Mouse (Mus musculus) thymus, postnatal 36 days (tissue): ENCODE measurements around the gene Dusp12.
A peak's percentile ranks its signal among the peaks of the same experiment; 100 is the strongest.

Source experiments
- DNase-seq, 2 experiments: peaks; one replicate each; pipeline ENCODE4 v3.0.0; 2022; ENCODE audit warnings: mixed read lengths in 2 of 2

Dusp12 gene

DNA sequence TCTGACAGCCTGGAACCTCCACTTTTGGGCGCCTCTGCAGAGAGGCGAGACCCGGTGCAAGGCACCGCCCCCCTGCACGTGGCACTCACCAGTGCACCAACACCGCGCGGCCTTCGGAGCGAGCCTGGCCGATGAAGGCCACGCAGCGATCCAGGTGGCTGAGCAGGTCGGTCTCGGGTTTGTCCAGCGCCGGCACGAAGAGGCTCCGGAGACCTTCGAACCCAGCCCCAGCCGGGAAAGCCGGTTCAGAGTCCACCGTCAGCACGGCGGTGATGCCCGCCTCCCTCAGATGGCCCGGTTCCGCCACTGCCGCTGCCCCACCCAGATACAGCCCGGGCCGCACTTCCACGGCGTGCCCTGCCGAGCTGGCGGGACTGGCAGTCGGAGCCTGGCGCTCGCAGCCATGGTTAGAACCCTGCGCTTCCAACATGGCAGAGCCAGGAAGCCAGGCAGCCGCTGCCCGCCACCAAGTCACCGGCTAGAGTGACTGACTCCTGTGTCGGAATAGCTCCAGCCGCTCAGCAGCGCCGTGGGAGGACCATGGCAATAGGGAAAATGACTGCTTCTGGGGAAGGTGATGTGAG lies at the start of gene Dusp12, which contains the start of gene Gm26620:
Gene Dusp12 (minus strand): TSS at position 563 of the 584 bp plus-strand sequence.
Gene Gm26620 (plus strand): TSS at position 88 of the 584 bp plus-strand sequence.
- DNase-seq, result peak; percentile 79 to 83

DNA sequence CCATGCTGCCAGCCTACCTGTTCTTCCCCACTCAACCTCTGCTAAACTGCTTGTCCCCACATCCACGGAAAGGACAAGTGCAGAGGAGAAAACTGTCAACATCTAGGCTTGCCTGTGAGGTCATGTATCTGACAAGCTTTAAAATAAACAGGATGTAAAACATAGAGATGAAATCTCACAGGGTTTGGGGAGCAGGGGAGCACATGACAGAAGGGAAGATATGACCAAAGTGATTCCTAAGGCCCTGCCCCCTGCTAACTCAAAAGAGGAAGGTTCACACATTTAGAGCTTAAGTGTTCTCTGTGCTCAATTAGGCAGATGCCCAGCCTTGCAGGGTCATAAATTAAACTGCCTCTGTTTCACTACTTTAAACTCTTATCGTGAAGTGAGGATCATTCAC lies 49.0 kb upstream of the Dusp12 start:
- DNase-seq, result no peak

DNA sequence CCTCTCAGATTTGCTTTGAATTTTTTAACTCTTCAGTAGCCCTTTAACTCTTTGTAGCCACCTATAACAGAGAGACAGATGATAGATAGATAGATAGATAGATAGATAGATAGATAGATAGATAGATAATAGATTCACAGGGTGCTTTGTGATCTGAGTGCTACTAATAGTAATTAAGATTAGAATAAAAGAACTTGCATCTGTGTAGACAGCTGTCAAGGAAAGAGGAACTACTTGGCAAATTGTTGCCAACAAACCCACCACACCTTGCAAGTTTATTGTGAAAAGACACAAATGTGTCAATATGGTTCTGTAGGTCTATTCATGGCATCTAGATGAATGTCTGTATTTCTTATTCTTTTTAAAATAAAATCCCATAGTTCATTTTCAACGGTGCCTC lies 48.6 kb upstream of the Dusp12 start:
- no peak for DNase-seq

DNA sequence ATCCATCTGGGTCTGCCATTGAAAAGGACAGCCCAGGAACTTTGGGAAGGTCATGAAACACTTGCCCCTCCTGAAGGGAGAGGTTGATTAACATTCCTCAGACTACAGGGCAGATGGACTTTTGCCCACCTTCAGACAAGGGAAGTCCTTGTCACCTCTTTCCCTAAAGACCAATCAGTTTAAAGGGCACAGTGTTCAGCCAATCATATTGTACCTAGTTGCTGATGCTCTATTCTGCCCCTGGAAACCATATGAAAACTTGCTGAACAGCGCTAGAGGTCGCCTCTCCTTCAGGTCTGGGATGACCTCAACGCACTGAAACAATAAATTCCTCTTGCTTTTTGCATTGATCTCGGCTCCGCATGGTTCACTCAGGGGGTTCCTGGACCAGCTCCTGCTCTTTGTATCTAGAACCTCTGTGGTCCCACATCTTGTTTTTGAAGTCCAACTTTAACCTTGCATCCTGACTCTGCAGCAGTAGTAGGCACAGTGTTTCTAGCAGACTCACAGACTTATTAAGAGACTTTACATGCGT lies 48.1 kb upstream of the Dusp12 start:
- DNase-seq, result no peak

DNA sequence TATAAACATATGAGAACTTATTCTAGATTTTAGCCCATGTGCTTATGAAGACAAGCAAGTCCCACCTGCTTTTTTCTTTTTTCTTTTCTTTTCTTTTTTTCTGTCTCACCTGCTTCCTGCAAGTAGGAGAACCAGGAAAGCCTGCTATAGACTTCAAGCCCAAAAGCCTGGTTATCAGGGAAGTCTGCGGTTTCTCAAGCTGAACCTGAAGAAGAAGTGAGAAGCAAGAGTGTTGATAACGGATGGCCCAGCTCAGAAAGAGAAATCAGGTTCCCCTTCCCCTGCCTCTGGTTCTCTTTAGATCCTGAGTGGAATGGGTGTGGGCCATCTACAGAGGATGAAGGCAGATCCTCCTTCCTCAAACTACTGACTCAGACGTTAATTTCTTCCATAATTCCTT lies 46.7 kb upstream of the Dusp12 start:
- no peak for DNase-seq

DNA sequence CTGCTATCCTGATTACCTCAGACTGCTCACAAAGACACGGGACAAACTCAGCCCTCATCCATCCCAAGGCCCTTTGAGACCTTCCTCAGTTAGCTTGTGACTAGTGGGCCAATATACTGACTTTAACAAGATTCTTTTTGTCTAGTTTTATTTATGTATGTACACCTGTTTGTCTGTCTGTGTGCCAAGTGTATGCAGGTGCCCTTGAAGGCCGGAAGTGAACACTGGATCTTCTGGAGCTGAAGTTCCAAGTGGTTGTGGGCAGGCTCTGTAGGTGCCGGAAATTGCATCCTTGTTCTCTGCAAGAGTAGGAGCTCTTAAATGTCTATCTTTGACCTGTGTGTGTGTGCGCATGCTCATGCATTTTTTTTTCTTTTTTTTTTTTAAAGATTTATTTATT lies 43.9 kb upstream of the Dusp12 start:
- DNase-seq, result no peak

DNA sequence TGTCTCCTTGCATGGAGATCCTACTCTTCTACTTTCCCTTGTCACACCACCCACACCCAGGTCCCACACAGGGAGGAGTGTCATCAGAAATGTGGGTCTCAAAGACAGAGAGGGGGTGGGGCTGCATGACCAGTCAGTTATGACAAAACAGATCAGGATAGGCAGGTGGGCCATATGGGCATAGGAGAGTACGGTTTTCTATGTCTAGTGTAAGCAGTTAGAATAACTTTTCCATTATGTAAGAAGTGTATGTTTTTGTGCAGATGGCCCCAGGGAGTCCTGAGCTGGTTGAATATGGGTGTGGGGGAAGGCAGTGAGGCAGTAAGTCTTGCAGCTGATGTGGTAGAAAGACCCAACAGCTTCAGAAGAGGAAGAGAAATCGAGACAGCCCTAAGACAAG lies 43.1 kb upstream of the Dusp12 start:
- DNase-seq, result no peak

DNA sequence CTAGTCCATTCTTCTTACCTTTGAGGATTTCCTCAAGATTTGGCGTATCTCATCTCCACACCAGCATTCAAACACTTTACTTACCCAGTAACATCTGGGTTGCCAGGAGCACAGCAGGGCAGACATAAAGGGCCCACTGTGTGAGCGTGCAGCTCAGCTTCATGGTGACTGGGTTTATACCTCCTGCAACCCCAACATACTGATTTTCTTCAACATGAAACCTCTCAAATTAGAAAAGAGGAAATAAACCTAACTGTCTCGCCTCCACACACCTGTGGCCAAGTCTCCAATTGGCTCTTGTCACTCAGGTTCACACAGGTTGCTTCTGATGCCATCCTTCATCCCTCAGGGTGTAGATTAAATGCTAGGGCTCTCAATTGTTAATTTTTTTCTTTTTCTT lies 42.0 kb upstream of the Dusp12 start, which contains the start of gene Fcrla:
Gene Fcrla (minus strand): TSS at position 206 of the 400 bp plus-strand sequence.
- no peak for DNase-seq

DNA sequence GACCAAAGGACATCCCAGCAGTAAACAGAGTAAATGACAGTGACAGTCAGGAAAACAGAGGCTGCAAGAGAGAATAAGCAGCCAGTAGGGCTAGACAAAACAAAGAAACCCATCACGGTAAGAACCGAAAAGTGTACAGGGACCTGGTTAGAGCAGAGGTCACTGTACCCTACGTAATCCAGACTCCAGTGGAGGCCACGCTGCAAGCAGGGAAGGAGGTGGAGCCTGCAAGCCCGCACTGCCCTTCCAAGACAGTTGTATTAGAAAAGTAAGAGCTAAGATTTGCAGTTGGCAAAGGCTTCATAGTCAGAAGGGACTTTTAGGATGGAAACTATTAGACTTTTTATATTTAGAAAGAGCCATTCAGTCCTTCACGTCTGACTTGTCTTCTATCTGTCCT lies 41.6 kb upstream of the Dusp12 start:
- DNase-seq, result no peak

DNA sequence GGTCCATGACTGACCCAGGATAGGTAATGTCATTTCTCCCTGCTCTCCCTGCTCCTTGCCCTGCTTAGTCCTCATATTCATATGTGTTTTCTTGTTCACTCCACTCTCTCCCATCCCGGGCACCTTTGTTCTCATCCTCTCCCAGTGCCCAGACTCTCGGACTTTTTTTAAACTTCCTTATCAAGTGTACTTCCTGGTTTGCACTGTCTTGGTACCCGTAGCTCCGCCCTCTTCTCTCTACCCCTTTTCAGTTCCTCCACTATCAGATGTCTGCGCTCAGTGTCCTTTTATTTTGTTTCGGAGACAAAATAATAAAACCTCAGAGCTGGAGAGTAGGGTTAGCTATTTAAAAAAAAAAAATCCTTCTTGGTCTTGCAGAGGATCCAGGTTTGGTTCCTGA lies 39.1 kb upstream of the Dusp12 start:
- DNase-seq, result peak; percentile 22 to 26

DNA sequence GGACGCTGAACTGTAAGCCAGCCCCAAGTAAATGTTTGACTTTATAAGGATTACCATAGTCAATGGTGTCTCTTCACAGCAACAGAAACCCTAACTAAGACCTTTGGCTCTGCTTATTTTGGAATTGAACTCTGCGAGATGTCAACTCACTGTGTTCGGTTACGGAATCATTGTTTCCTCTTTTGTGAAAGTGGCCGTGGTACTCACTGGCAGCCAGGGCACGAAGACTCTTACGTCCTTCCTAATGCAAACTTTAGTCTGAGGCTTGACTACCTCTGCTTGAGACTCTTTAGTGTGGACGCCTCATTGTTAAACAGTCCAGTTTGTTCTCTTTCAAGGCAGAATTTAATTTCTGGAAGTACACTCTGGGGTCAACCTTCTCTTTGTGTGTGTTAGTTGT lies 34.0 kb upstream of the Dusp12 start:
- no peak for DNase-seq

DNA sequence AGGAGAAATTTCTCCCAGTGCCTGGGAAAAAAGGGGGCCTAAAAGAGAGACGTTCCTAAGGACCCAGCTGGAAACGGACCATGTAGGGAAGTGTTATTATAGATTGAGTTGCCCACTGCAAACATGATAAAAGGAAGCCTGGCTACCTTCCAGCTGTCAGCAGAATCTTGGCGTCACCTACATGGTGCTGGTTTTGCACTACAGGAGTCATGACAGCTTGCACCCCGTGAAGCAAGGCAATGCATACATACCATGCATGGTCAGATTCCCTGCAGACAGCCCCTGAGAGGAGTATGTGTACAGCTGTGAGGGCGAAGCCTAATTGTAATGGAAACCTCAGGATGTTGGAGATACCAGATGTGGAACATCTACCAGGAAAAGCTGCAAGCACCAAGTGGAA lies 30.3 kb upstream of the Dusp12 start:
- no peak for DNase-seq

DNA sequence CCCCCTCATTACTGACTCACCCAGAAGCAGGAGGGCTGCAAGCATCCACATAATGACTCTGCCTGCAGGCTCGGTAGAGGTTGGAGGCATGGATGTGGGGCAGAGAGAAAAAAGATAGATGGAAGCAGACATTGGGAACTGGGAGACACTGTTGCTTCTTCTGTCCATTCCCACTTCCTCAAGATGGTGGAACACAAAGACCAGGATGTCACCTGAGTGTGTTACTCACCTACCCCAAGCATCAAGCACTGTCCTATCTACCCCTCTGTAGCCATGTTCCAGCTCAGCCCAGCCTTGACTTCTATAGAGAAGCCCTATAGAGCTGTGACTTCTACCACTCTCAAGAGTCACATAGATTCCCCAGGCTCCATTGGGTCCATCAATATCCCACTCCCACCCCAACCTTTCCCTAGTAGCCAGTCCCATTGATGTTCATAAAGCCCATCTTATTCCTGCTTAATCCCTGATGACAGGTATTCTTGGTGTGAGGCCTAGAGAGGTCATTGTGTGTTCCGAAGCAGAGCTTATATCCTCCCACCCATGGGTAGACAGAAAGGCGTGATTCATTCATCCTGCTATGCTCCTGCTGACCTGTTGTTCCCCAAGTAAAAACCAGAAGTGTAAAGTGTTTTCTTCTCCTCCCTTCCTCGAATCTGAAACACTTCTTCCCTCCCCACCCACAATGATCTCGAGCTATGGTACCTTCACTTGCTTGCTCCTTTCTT lies 27.7 kb upstream of the Dusp12 start, which contains the start of gene Fcrlb:
Gene Fcrlb (minus strand): TSS at position 51 of the 725 bp plus-strand sequence.
- DNase-seq, result no peak

DNA sequence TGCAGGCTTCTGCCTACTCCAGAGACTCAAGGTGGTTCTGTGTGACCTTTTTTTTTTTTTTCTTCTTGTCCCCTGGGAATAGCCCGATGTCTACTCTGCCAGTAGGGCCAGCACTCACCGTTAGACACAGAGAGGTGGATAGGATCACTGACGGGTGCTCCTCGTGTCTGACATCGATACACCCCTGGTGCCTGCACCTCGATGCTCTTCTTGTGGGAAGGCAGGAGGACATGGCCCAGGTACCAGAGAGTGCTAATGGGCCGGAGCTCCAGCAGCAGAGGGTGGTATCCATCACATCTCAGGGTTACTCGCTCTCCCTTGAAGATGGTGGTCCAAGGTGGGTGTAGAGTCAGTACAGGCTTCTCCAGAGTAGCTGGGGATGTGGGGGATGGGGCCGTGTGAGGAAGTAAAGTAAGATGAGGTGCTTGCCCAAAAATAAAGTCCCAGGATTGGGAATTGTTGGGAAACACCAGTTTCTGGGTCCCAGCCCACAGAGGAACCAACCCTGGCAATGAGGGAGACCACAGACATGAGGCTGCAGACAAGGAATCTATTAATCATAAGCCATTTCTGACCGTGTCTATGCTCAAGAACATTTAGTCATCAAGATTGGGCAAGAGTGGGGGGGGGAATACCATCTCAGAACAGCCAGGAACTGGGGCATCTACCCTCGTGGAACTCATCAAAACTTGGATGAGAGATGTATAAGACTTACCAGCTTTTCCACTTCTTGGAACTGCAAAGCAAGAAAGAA lies 26.7 kb upstream of the Dusp12 start:
- DNase-seq, result no peak

DNA sequence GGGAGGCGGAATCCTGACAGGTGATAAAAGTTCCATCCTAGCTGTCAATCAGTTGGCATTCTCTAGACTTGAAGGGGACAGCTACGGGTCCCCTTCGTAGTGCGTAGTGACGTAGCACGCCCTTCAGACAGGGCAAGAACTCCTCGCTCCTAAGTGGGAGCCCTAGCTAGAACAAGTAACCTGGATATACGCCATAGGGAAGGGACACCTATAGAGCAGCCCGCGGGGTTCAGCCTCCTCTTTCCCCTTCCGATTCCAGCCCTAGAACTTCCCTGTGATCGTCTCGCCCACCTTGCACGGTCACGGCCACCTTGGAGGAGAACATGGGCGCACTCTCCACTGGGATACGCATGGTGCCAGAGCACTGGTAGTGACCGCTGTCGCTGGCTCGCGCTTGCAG lies 23.0 kb upstream of the Dusp12 start:
- DNase-seq, result no peak

DNA sequence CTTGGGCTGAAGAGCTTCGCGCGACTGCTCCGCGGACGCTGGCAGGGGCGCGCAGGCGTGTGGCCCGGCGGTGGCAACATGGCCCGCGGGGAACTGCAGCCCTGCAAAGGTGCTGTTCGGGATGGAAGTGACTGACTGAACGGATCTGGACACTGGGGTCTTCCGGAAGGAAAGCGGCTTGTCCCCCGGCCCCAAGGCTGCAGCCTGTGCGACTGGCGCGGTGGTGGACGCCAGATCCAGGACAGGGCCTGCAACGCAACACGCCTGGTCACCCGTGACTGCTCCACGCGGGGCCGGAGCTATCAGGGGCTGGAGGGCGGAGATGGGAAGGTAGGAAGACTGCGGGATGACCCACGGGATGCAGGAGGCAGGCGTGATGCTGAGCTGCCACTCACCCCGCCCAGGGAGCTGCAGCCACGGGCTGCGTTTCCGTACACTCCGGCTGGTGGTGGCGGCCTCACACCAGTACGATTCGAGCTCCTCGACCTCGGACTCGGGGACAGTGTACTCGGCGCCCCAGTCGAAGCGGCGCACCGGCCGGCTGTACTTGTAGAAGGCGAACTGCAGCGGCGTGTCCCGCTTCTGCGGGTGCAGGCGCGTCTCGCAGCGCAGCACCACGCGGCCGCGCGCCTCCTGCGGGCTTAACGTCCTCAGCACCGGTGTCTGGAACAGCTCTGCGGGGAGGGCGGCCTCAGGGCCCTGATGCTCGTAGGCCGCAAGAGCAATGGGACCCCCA lies 22.3 kb upstream of the Dusp12 start:
- DNase-seq, result peak in 1 of 2 experiments; percentile 16

DNA sequence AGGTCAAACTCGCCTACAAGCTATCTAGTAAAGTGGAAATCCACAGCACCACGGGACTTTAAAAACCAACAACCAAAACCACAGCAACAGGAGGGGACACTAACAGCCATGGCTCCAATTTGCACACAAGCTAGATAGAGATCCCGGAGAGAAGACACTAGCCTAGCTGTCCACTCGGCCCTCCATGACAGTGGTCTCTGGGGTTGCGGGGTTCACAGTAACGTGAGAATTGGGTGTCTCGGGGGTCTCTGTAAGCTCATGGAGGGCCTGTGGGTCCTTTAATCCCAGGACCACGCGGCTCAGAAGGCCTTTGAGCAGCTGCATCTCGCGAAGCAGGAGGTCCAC lies 21.7 kb upstream of the Dusp12 start:
- DNase-seq, result no peak

DNA sequence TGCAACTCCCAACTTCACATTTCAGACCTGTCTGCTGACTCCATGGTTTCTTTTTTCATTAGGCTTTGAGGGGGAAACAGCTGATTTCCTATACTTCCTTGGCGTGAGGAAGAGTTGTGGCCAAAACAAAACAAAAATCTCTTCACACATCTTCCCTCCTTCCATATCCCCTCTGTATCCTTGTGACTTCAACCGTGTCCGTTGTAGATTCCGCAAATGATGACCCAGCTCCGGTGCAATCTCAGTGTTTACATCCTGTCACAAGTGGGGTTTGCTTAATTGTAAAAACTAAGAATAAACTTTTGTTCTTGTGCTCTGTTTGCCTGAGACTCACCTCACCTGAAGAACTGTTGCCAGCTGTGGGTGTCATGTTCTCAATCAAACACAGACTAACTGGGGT lies 18.1 kb upstream of the Dusp12 start:
- no peak for DNase-seq

DNA sequence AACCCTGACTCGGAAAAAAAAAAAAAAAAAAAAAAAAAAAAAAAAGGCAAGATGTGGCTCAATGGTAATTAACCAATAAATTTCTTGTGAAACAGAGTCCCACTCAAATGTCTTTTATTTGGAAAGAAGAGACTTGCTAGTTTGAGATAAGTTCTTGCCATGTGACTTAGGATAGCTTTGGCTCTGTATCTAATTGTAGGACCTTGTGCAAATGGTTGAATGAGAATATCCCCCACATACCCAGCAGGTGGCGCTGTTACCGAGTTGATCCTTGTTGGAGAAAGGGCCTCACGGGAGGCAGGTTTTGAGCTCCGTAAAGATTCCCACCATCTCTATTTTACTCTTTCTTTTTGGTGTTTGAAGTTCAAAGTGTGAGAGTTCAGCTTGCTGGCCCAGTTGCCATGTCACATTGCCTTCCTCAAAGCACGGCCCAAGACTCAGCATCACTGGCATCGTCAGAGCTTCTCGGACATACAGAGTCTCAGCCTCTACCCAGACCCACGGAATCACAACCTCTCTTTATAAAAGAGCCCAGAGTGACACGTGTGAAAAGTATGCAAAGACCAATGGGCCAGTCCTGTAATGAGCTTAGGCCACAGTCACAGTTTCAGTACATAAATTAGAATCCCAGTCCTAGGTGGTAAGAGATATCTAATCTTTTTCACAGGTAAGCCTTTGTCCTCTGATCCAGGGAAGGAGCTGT lies 16.3 kb upstream of the Dusp12 start:
- DNase-seq, result peak; percentile 68 to 78

DNA sequence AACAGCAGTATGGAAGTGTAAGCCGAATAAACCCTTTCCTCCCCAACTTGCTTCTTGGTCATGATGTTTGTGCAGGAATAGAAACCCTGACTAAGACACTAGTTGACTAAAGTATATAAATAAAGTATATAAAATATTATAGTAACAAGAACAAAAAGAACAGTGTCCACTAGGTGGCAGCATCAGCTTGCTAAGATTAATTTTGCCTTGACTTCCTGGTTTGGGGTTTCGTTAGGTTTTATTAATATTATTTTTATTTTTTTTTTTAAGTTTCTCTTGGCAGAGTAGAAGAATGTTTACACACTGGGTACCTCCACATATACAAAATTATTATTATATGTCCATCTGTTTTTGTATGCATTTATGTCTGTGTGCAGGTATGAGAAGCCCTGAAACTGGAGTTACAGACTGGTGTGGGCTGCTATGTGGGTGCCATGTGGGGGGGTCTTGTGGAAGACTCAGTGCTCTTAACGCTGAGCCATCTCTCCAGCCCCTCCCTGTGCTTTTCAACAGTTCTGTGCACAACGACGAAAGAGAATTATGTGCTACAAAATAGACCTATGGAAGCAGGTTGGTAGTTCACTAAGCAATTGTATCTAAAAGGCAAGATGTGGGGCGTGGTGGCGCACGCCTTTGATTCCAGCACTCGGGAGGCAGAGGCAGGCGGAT lies 15.6 kb upstream of the Dusp12 start:
- DNase-seq, result no peak

DNA sequence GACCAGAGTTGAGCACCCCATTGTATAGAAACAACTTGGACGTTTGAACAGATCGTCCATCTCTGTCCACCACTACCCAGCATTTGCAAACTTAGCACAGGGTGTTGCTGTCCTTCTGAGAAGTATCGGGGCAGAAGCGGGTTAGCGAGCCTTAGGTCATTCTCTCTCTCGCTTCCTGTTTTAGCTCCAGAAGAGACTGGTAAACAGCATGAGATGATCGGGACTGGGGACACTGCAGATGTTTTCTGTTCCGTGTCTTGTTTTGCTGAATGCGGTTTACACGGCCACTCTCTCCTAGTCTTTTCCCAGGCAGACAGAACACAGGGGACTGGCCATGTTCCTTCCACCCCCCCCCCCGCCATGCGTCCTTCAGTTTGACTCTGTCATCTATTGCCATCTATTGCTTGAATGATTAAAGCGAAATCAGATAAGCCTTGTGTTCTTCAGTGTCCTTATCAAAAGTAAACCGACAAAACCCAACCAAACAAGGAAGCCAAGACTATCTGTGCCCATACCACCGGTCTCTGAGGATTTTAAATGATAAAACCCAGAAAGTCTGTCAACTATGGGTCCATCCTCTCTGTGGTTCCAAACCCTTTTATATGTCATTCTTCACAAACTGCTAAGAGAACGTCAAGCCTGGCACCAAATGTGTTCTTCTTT lies 13.2 kb upstream of the Dusp12 start:
- no peak for DNase-seq
